Mouse (Mus musculus) olfactory bulb, adult 2 months (tissue): ENCODE results near the gene Slc30a3.

ENCODE experiments used
- CTCF ChIP-seq: fragments of 200-500 bp; IDR thresholded peaks from 2 replicates; pipeline ENCODE4 v1.5.1; 2012; ENCODE audit warnings: low read depth, mild to moderate bottlenecking, low read length, moderate library complexity; ENCODE audit not compliant: insufficient read depth
- POLR2A ChIP-seq: fragments of 200-500 bp; IDR thresholded peaks from 2 replicates; pipeline ENCODE4 v1.6.1; 2012; ENCODE audit warnings: mild to moderate bottlenecking, low read depth, low read length, moderate library complexity; ENCODE audit not compliant: insufficient read depth

GRCm38 (mm10) chr5:31093151-31094041 is 14.6 kb downstream of the Slc30a3 start:
- no peak for TF ChIP-seq CTCF
- TF ChIP-seq POLR2A = no peak
